Mouse (Mus musculus): ENCODE results near the gene Abca8b. TPM values are rescaled to one million over a fixed set of nuclear protein-coding genes. Genes with fewer than 3 reads are reported as not detected.

Abca8b gene
- polyA plus RNA-seq, 1 experiment, result 0.19 TPM

- no peaks in the 10 kb centered on the region for H3K27me3 ChIP-seq (ENCODE audit: control insufficient read depth, insufficient read depth, low read length)
- 68% methylated on average over 6 of the region's 6 CpGs for WGBS
- TF ChIP-seq CTCF (IDR thresholded peaks at IDR 0.05; ENCODE audit: extremely low read depth, insufficient read depth, insufficient read length, insufficient replicate concordance) (no peak), POLR2A (IDR thresholded peaks at IDR 0.05; ENCODE audit: low read depth, low read length) (no peak)
- no peak overlapping the region for H3K27ac ChIP-seq (ENCODE audit: insufficient read depth, low read length)
- H3K36me3 ChIP-seq (ENCODE audit: control insufficient read depth, insufficient read depth, low read length), result no peaks in the 10 kb centered on the region
- no peak overlapping the region for H3K4me3 ChIP-seq (ENCODE audit: extremely low read depth, insufficient read depth, insufficient read length)
- H3K4me1 ChIP-seq (ENCODE audit: control insufficient read depth, insufficient read depth, insufficient read length), result no peaks in the 10 kb centered on the region; the same call in 1 of the 2 replicates
- DNase-seq (ENCODE audit: low read depth in 1 of 2, low spot score in 2 of 2), result no peak
Observed at GRCm38 (mm10) chr11:109895952-109896530, 99.6 kb downstream of the Abca8b start.

GRCm38 (mm10) chr11:109895496-109895895 is 100.1 kb downstream of the Abca8b start:
- no peak for DNase-seq (ENCODE audit: low read depth in 1 of 2, low spot score in 2 of 2)
- 85% methylated on average over 4 of the region's 4 CpGs for WGBS
- no peak overlapping the region for H3K27ac ChIP-seq (ENCODE audit: insufficient read depth, low read length)

GRCm38 (mm10) chr11:109893894-109894804 is 101.5 kb downstream of the Abca8b start:
- DNase-seq (ENCODE audit: low read depth in 1 of 2, low spot score in 2 of 2), result no peak
- no peaks in the 10 kb centered on the region; the same call in 1 of the 2 replicates for H3K4me1 ChIP-seq (ENCODE audit: control insufficient read depth, insufficient read depth, insufficient read length)
- H3K4me3 ChIP-seq (ENCODE audit: extremely low read depth, insufficient read depth, insufficient read length), result no peak overlapping the region
- TF ChIP-seq POLR2A (IDR thresholded peaks at IDR 0.05; ENCODE audit: low read depth, low read length) (no peak), CTCF (IDR thresholded peaks at IDR 0.05; ENCODE audit: extremely low read depth, insufficient read depth, insufficient read length, insufficient replicate concordance) (no peak)
- no peaks in the 10 kb centered on the region for H3K36me3 ChIP-seq (ENCODE audit: control insufficient read depth, insufficient read depth, low read length)
- WGBS, result 85% methylated on average over 3 of the region's 3 CpGs
- no peaks in the 10 kb centered on the region for H3K27me3 ChIP-seq (ENCODE audit: control insufficient read depth, insufficient read depth, low read length)
- no peak overlapping the region for H3K27ac ChIP-seq (ENCODE audit: insufficient read depth, low read length)

More at GRCm38 (mm10) chr11:109895496-109895895, 100.1 kb downstream of the Abca8b start:
- H3K4me3 ChIP-seq (ENCODE audit: extremely low read depth, insufficient read depth, insufficient read length), result no peak overlapping the region
- H3K36me3 ChIP-seq (ENCODE audit: control insufficient read depth, insufficient read depth, low read length), result no peaks in the 10 kb centered on the region
- no peak for TF ChIP-seq CTCF (IDR thresholded peaks at IDR 0.05; ENCODE audit: extremely low read depth, insufficient read depth, insufficient read length, insufficient replicate concordance)
- TF ChIP-seq POLR2A (IDR thresholded peaks at IDR 0.05; ENCODE audit: low read depth, low read length), result no peak
- H3K4me1 ChIP-seq (ENCODE audit: control insufficient read depth, insufficient read depth, insufficient read length), result no peaks in the 10 kb centered on the region; the same call in 1 of the 2 replicates
- H3K27me3 ChIP-seq (ENCODE audit: control insufficient read depth, insufficient read depth, low read length), result no peaks in the 10 kb centered on the region

GRCm38 (mm10) chr11:109891989-109892386 is 103.7 kb downstream of the Abca8b start:
- Histone ChIP-seq H3K4me1 (ENCODE audit: control insufficient read depth, insufficient read depth, insufficient read length) (no peaks in the 10 kb centered on the region; the same call in 1 of the 2 replicates), H3K4me3 (ENCODE audit: extremely low read depth, insufficient read depth, insufficient read length) (no peak overlapping the region), H3K27ac (ENCODE audit: insufficient read depth, low read length) (peak overlapping the region; percentile 4; the same call in 1 of the 2 replicates), H3K27me3 (ENCODE audit: control insufficient read depth, insufficient read depth, low read length) (no peaks in the 10 kb centered on the region), H3K36me3 (ENCODE audit: control insufficient read depth, insufficient read depth, low read length) (no peaks in the 10 kb centered on the region)
- DNase-seq (ENCODE audit: low read depth in 1 of 2, low spot score in 2 of 2), result no peak
- WGBS, result 53% methylated on average over 4 of the region's 4 CpGs
- no peak for TF ChIP-seq POLR2A (IDR thresholded peaks at IDR 0.05; ENCODE audit: low read depth, low read length)
- TF ChIP-seq CTCF (IDR thresholded peaks at IDR 0.05; ENCODE audit: extremely low read depth, insufficient read depth, insufficient read length, insufficient replicate concordance), result no peak

GRCm38 (mm10) chr11:109891371-109891988 is 104.2 kb downstream of the Abca8b start:
- Histone ChIP-seq H3K4me1 (ENCODE audit: control insufficient read depth, insufficient read depth, insufficient read length) (no peaks in the 10 kb centered on the region; the same call in 1 of the 2 replicates), H3K27ac (ENCODE audit: insufficient read depth, low read length) (peak overlapping the region; percentile 4; the same call in 1 of the 2 replicates), H3K27me3 (ENCODE audit: control insufficient read depth, insufficient read depth, low read length) (no peaks in the 10 kb centered on the region), H3K4me3 (ENCODE audit: extremely low read depth, insufficient read depth, insufficient read length) (no peak overlapping the region), H3K36me3 (ENCODE audit: control insufficient read depth, insufficient read depth, low read length) (no peaks in the 10 kb centered on the region)
- no peak for TF ChIP-seq POLR2A (IDR thresholded peaks at IDR 0.05; ENCODE audit: low read depth, low read length)
- no peak for TF ChIP-seq CTCF (IDR thresholded peaks at IDR 0.05; ENCODE audit: extremely low read depth, insufficient read depth, insufficient read length, insufficient replicate concordance)
- 89% methylated on average over 8 of the region's 8 CpGs for WGBS
- DNase-seq (ENCODE audit: low read depth in 1 of 2, low spot score in 2 of 2), result no peak

GRCm38 (mm10) chr11:109889595-109889994 is 106.0 kb downstream of the Abca8b start:
- no peak overlapping the region for H3K27ac ChIP-seq (ENCODE audit: insufficient read depth, low read length)

More at GRCm38 (mm10) chr11:109889595-109889994, 106.0 kb downstream of the Abca8b start:
- TF ChIP-seq POLR2A (IDR thresholded peaks at IDR 0.05; ENCODE audit: low read depth, low read length) (no peak), CTCF (IDR thresholded peaks at IDR 0.05; ENCODE audit: extremely low read depth, insufficient read depth, insufficient read length, insufficient replicate concordance) (no peak)
- no peak for DNase-seq (ENCODE audit: low read depth in 1 of 2, low spot score in 2 of 2)
- H3K27me3 ChIP-seq (ENCODE audit: control insufficient read depth, insufficient read depth, low read length), result no peaks in the 10 kb centered on the region
- no peaks in the 10 kb centered on the region; the same call in 1 of the 2 replicates for H3K4me1 ChIP-seq (ENCODE audit: control insufficient read depth, insufficient read depth, insufficient read length)
- H3K4me3 ChIP-seq (ENCODE audit: extremely low read depth, insufficient read depth, insufficient read length), result no peak overlapping the region
- no peaks in the 10 kb centered on the region for H3K36me3 ChIP-seq (ENCODE audit: control insufficient read depth, insufficient read depth, low read length)
- 81% methylated on average over 4 of the region's 4 CpGs for WGBS

Measured in spleen, adult 2 months (tissue).